Mouse (Mus musculus) erythroblast, embryonic 14.5 days (primary cell): ENCODE measurements around the gene Slc15a5.

Experiments
- GATA1 ChIP-seq: IDR thresholded peaks from 2 replicates; pipeline ENCODE4 v1.6.1; 2012; ENCODE audit warnings: low read length, inconsistent platforms, mixed read lengths
- TAL1 ChIP-seq: IDR thresholded peaks from 3 replicates; pipeline ENCODE4 v1.6.1; 2012; ENCODE audit warnings: low read length, inconsistent platforms, mixed read lengths

- TF ChIP-seq GATA1 (no peak), TAL1 (no peak)
Observed at GRCm38 (mm10) chr6:138042891-138043290, 36.8 kb downstream of the Slc15a5 start.
